Mouse (Mus musculus): ENCODE measurements around the gene Mybbp1a.

- no peak for TF ChIP-seq POLR2A (IDR thresholded peaks at IDR 0.05; ENCODE audit: borderline replicate concordance, extremely low read depth, low read depth, low read length)
- TF ChIP-seq CTCF (IDR thresholded peaks at IDR 0.05; ENCODE audit: insufficient read depth, low read length), result no peak
Measured at GRCm38 (mm10) chr11:72496066-72496465, 54.9 kb downstream of the Mybbp1a start.

Measured in lung, adult 2 months (tissue).